Mouse (Mus musculus): Measurements from ENCODE around the gene Ift140.

- TF ChIP-seq CTCF (IDR thresholded peaks at IDR 0.05) (no peak), POLR2A (IDR thresholded peaks at IDR 0.05; ENCODE audit: insufficient read depth, low read depth, low read length) (no peak), EP300 (IDR thresholded peaks at IDR 0.05; ENCODE audit: insufficient read depth, low read depth, low read length) (no peak)
These were observed 29.0 kb downstream of the Ift140 start for GRCm38 (mm10) chr17:25044879-25045278.
